ENCODE assay signal across 14 mouse cellular contexts in the genomic region with DNA sequence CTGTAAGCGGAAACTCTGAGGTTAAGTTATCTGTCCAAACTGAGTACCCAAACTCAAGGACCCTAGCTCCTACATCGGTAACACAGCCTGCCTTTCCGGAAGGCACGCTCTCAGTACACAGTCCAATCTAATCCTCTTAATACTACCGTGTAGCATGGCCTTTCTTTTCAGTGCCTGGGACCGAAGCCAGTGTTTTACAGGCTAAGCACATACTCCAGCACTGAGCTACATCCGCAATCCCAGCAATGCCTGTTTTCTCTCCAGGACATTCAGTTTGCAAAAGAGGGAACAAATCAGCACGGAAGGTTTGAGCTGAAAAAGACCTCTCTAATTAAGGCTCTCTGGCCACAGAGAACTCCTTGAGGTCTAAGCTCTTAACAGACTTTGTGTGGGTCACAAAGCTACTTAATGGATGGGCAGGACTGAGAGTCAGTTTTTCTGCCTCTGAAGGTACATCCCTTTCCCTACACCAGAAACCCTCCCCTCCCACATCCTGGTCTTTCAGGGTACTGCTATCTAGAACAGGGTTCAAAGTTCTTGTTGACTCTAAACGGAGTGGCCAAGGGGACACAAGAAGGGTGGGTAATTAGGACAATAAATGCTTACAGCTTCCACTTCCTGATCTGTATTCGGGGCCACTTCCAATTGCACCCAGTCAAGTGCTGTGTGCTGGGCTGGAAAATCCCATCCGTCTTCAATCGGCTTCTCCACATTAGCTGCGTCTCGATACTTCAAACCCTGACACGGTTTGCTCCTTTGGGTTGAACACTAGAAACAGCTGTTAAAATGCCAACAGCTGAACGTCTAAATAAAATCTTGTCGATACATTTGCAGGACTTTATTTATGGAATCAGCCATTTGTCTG. TPM values are rescaled to one million over a fixed set of nuclear protein-coding genes. Genes with fewer than 3 reads are reported as not detected.
DNase-seq lines count a peak whose midpoint lies in the region; ATAC-seq and TF ChIP-seq lines count a peak whose summit lies in the region.
"Had no signal": no experiment of that assay in that cellular context is flagged by ENCODE, and none has a peak within 500 bp of the region (broad histone marks: within the 10 kb centered on the region; RNA-seq: fewer than 3 reads in every experiment).

No protein-coding gene starts in this region.

- no peaks in the 10 kb centered on the region for H3K27me3 ChIP-seq in forebrain, embryonic 14.5 days (replicated peaks; ENCODE audit: control insufficient read depth, insufficient read depth, low read length)
- H3K27me3 ChIP-seq in midbrain, embryonic 14.5 days (ENCODE audit: control insufficient read depth, insufficient read depth, low read length), result no peaks in the 10 kb centered on the region
- H3K27me3 ChIP-seq in heart, embryonic 12.5 days (replicated peaks), result no peaks in the 10 kb centered on the region

- DNase-seq in kidney, postnatal 10 days, result peak; percentile 23
- no peak for DNase-seq in kidney, postnatal 4 days
- peak; percentile 90 for DNase-seq in brain, embryonic 14.5 days (ENCODE audit: low read depth)
- DNase-seq in forebrain, embryonic 14.5 days (ENCODE audit: low spot score), result peak; percentile 71
- DNase-seq in midbrain, embryonic 14.5 days, result peak; percentile 69
- DNase-seq in spleen, postnatal 36 days (ENCODE audit: low spot score in 2 of 2), result no peak
- DNase-seq in left cerebral cortex, adult 11 months (ENCODE audit: low spot score), result no peak
- DNase-seq: adrenal gland, postnatal 36 days; cerebellum, adult 9-10 months; kidney, postnatal 14 days; left cerebral cortex, postnatal 4 days had no signal

- TF ChIP-seq POLR2A in brain, embryonic 14.5 days (IDR thresholded peaks at IDR 0.05; ENCODE audit: borderline replicate concordance, extremely low read depth, insufficient read depth, insufficient read length, poor library complexity, severe bottlenecking), result no peak

- no peak overlapping the region for H3K4me3 ChIP-seq in forebrain, embryonic 14.5 days (ENCODE audit: low read depth, low read length)
- H3K4me3 ChIP-seq in midbrain, embryonic 14.5 days (replicated peaks; ENCODE audit: low read depth, low read length), result no peak overlapping the region
- H3K4me3 ChIP-seq in heart, embryonic 12.5 days, result no peak overlapping the region
- H3K4me3 ChIP-seq: hindbrain, embryonic 10.5 days had no signal

- no peak for TF ChIP-seq CTCF in brain, embryonic 14.5 days (IDR thresholded peaks at IDR 0.05; ENCODE audit: borderline replicate concordance, extremely low read depth, insufficient read depth, insufficient read length)

- peak; percentile 81 for ATAC-seq in forebrain, embryonic 14.5 days
- 0 out of 2 replicates have a peak, but pooled peaks have one; percentile 48 for ATAC-seq in midbrain, embryonic 14.5 days (ENCODE audit: low FRiP score, low TSS enrichment)
- ATAC-seq in heart, embryonic 12.5 days (ENCODE audit: insufficient number of reproducible peaks, low FRiP score), result no peak

- H3K9ac ChIP-seq in forebrain, embryonic 14.5 days (ENCODE audit: low read length), result no peak overlapping the region
- H3K9ac ChIP-seq in midbrain, embryonic 14.5 days (replicated peaks; ENCODE audit: low read length), result no peak overlapping the region
- no peak overlapping the region for H3K9ac ChIP-seq in heart, embryonic 12.5 days

- H3K4me1 ChIP-seq in forebrain, embryonic 14.5 days (ENCODE audit: control insufficient read depth, insufficient read depth, low read length), result no peaks in the 10 kb centered on the region
- 0 out of 2 replicates have a peak, but pooled peaks cover 5% of the 10 kb centered on the region for H3K4me1 ChIP-seq in midbrain, embryonic 14.5 days (ENCODE audit: control insufficient read depth, insufficient read depth, low read length)
- H3K4me1 ChIP-seq in heart, embryonic 12.5 days (replicated peaks), result no peaks in the 10 kb centered on the region

- no peaks in the 10 kb centered on the region for H3K36me3 ChIP-seq in forebrain, embryonic 14.5 days (ENCODE audit: control insufficient read depth, insufficient read depth, low read length)
- no peaks in the 10 kb centered on the region for H3K36me3 ChIP-seq in midbrain, embryonic 14.5 days (ENCODE audit: control insufficient read depth, insufficient read depth, low read length)
- H3K36me3 ChIP-seq in heart, embryonic 12.5 days, result no peaks in the 10 kb centered on the region
- H3K36me3 ChIP-seq: hindbrain, embryonic 10.5 days had no signal

- H3K27ac ChIP-seq in forebrain, embryonic 14.5 days (ENCODE audit: low read depth, low read length), result no peak overlapping the region
- H3K27ac ChIP-seq in midbrain, embryonic 14.5 days (replicated peaks; ENCODE audit: low read depth, low read length), result no peak overlapping the region
- no peak overlapping the region for H3K27ac ChIP-seq in heart, embryonic 12.5 days (ENCODE audit: poor library complexity, severe bottlenecking)
- H3K27ac ChIP-seq: hindbrain, embryonic 10.5 days had no signal

- H3K9me3 ChIP-seq in forebrain, embryonic 14.5 days (replicated peaks; ENCODE audit: control insufficient read depth, low read length), result no peaks in the 10 kb centered on the region
- no peaks in the 10 kb centered on the region for H3K9me3 ChIP-seq in midbrain, embryonic 14.5 days (ENCODE audit: control insufficient read depth, low read length)
- H3K9me3 ChIP-seq in heart, embryonic 12.5 days (replicated peaks), result 0 out of 2 replicates have a peak, but pooled peaks cover 3% of the 10 kb centered on the region
- H3K9me3 ChIP-seq: hindbrain, embryonic 10.5 days had no signal

- 33% methylated on average over 17 of the region's 17 CpGs for WGBS in forebrain, embryonic 14.5 days
- WGBS in midbrain, embryonic 14.5 days, result 40% methylated on average over 17 of the region's 17 CpGs
- 75% methylated on average over 17 of the region's 17 CpGs for WGBS in heart, embryonic 12.5 days

- H3K4me2 ChIP-seq in forebrain, embryonic 14.5 days (ENCODE audit: low read length), result no peak overlapping the region
- H3K4me2 ChIP-seq in midbrain, embryonic 14.5 days (ENCODE audit: low read length), result no peak overlapping the region
- H3K4me2 ChIP-seq in heart, embryonic 12.5 days, result no peak overlapping the region

RNA-seq across cellular contexts. Expression of a gene that starts 12.4 kb away (rescaled TPM):
- 11.4 and 17.3 TPM in 2 replicates for polyA plus RNA-seq in brain, embryonic 14.5 days (2012; rRNA removed)
- 19.5 and 23.2 TPM in 2 replicates for polyA plus RNA-seq in forebrain, embryonic 14.5 days (2014; fragmentation: Nextera tagmentation; extraction: Ambion mirVana)
- 24.7 and 29.9 TPM in 2 replicates for polyA plus RNA-seq in midbrain, embryonic 14.5 days (2014; fragmentation: Nextera tagmentation; extraction: Ambion mirVana)
- polyA plus RNA-seq in heart, embryonic 12.5 days (2016; fragmentation: Nextera tagmentation; extraction: Ambion mirVana), result 27.5 and 27.8 TPM in 2 replicates

RNA-seq across cellular contexts. Expression of a gene that starts 13.0 kb away (rescaled TPM):
- polyA plus RNA-seq in brain, embryonic 14.5 days (2012; rRNA removed), result not detected in 2 replicates
- polyA plus RNA-seq in forebrain, embryonic 14.5 days (2014; fragmentation: Nextera tagmentation; extraction: Ambion mirVana), result not detected in 2 replicates
- not detected in 2 replicates for polyA plus RNA-seq in midbrain, embryonic 14.5 days (2014; fragmentation: Nextera tagmentation; extraction: Ambion mirVana)
- not detected in 2 replicates for polyA plus RNA-seq in heart, embryonic 12.5 days (2016; fragmentation: Nextera tagmentation; extraction: Ambion mirVana)
- polyA plus RNA-seq: gonadal fat pad, adult 2 months; hindbrain, embryonic 10.5 days had no signal

Comparison
In these comparisons a context has a peak if more than half of its experiments do, and no peak if none do; other contexts are left out.
1. DNase-seq: peak in kidney, postnatal 10 days (single experiment), brain, embryonic 14.5 days (single experiment), forebrain, embryonic 14.5 days (single experiment) and midbrain, embryonic 14.5 days (single experiment); none in kidney, postnatal 4 days (0 of 2), spleen, postnatal 36 days (0 of 2) and left cerebral cortex, adult 11 months (single experiment).